Mouse (Mus musculus) bone marrow macrophage, adult 2 months (primary cell): ENCODE results near the gene Chil3.
"Not testable (repeated sequence)": the region's sequence is repeated elsewhere in the genome, so short reads cannot be mapped to it uniquely, and the experiment has no call there.

ENCODE experiments used
- CTCF ChIP-seq: IDR thresholded peaks from 2 replicates; pipeline ENCODE4 v1.5.1; 2012; ENCODE audit warnings: low read depth, mild to moderate bottlenecking, low read length, moderate library complexity
- POLR2A ChIP-seq: IDR thresholded peaks from 2 replicates; pipeline ENCODE4 v1.6.1; 2012; ENCODE audit warnings: mild to moderate bottlenecking, low read depth, low read length, borderline replicate concordance

DNA sequence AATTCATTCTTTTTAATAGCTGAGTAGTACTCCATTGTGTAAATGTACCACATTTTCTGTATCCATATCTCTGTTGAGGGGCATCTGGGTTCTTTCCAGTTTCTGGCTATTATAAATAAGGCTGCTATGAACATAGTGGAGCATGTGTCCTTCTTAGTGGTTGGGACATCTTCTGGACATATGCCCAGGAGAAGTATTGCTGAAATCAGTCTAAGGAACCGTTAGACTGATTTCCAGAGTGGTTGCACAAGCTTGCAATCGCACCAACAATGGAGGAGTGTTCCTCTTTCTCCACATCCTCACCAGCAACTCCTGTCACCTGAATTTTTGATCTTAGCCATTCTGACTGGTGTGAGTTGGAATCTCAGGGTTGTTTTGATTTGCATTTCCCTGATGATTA lies 5.1 kb upstream of the Chil3 start:
- TF ChIP-seq POLR2A, CTCF: not testable (repeated sequence)
